Mouse (Mus musculus) limb, embryonic 11.5 days (tissue): ENCODE measurements at regions not wholly inside any gene's neighbourhood (a gene's known extent, or its start where the extent isn't known, plus 50 kb on each side); places are given as distances from the start of the nearest gene placed in this dataset.
A peak's percentile ranks its signal among the peaks of the same experiment; 100 is the strongest.

Experiments
- ATAC-seq: fragments of 200-750 bp; cut with Nextera tagmentation; 2 replicates; pipeline ENCODE4 v1.8.0; 2017; ENCODE audit warnings: low read depth; ENCODE audit not compliant: insufficient number of reproducible peaks, low FRiP score, low TSS enrichment
- DNase-seq: peaks from one replicate; pipeline ENCODE4 v3.0.0-alpha.2; 2015; ENCODE audit warnings: low spot score
- H3K27ac ChIP-seq: fragments of 300-500 bp; sonication (generic); replicated peaks from 2 replicates; pipeline ENCODE4 v1.5.1; 2014; ENCODE audit warnings: low read depth, mild to moderate bottlenecking, low read length
- H3K27me3 ChIP-seq: fragments of 300-500 bp; sonication (generic); 2 replicates; pipeline ENCODE4 v1.6.1; 2014; ENCODE audit warnings: mild to moderate bottlenecking, low read length, mixed read lengths; ENCODE audit not compliant: control insufficient read depth, insufficient read depth
- H3K36me3 ChIP-seq: fragments of 300-500 bp; sonication (generic); 2 replicates; pipeline ENCODE4 v1.6.1; 2014; ENCODE audit warnings: mild to moderate bottlenecking, low read length, moderate library complexity, mixed read lengths; ENCODE audit not compliant: control insufficient read depth, insufficient read depth
- H3K4me1 ChIP-seq: fragments of 300-500 bp; sonication (generic); 2 replicates; pipeline ENCODE4 v1.6.1; 2014; ENCODE audit warnings: low read length, mixed read lengths; ENCODE audit not compliant: control insufficient read depth, insufficient read depth
- H3K4me2 ChIP-seq: fragments of 300-500 bp; sonication (generic); 2 replicates; pipeline ENCODE4 v1.6.1; 2014; ENCODE audit warnings: low read depth, mild to moderate bottlenecking, moderate library complexity; ENCODE audit not compliant: severe bottlenecking
- H3K4me3 ChIP-seq: fragments of 300-500 bp; sonication (generic); 2 replicates; pipeline ENCODE4 v1.5.1; 2014; ENCODE audit warnings: low read depth, low read length
- H3K9ac ChIP-seq: fragments of 300-500 bp; sonication (generic); 2 replicates; pipeline ENCODE4 v1.6.1; 2014; ENCODE audit warnings: mild to moderate bottlenecking, low read length
- H3K9me3 ChIP-seq: fragments of 300-500 bp; sonication (generic); 2 replicates; pipeline ENCODE4 v1.6.1; 2016; ENCODE audit warnings: low read length; ENCODE audit not compliant: control insufficient read depth
- WGBS: fragments of 180-500 bp; shearing (Covaris S2); extraction: QIAGEN DNeasy Blood & Tissue Kit; methylation state at CpG from one replicate; pipeline ENCODE4 v1.1.7; 2014; 5-methylcytosine and 5-hydroxymethylcytosine counted together

GRCm38 (mm10) chr3:157842872-157843271, 82.0 kb downstream of the Cth start:
- no peaks in the 10 kb centered on the region for H3K36me3 ChIP-seq
- H3K4me1 ChIP-seq, result no peaks in the 10 kb centered on the region
- H3K27me3 ChIP-seq, result no peaks in the 10 kb centered on the region
- no peak overlapping the region for H3K9ac ChIP-seq
- H3K4me2 ChIP-seq, result no peak overlapping the region
- H3K27ac ChIP-seq, result no peak overlapping the region
- H3K4me3 ChIP-seq, result no peak overlapping the region
- no peak for ATAC-seq
- no peak for DNase-seq
- no peaks in the 10 kb centered on the region for H3K9me3 ChIP-seq
- 83% methylated on average over 3 of the region's 3 CpGs for WGBS

GRCm38 (mm10) chr3:157841164-157841719, 83.6 kb downstream of the Cth start:
- ATAC-seq, result no peak
- WGBS, result 74% methylated on average over 2 of the region's 2 CpGs

GRCm38 (mm10) chr3:157804307-157804706, 120.6 kb downstream of the Cth start:
- Histone ChIP-seq H3K4me2 (no peak overlapping the region), H3K27me3 (no peaks in the 10 kb centered on the region), H3K9me3 (no peaks in the 10 kb centered on the region), H3K9ac (no peak overlapping the region), H3K27ac (no peak overlapping the region), H3K4me1 (no peaks in the 10 kb centered on the region), H3K36me3 (no peaks in the 10 kb centered on the region), H3K4me3 (no peak overlapping the region)
- no peak for ATAC-seq
- WGBS, result 68% methylated on average over 3 of the region's 3 CpGs
- DNase-seq, result no peak

More at GRCm38 (mm10) chr3:157841164-157841719, 83.6 kb downstream of the Cth start:
- no peak overlapping the region for H3K27ac ChIP-seq
- H3K4me2 ChIP-seq, result no peak overlapping the region
- no peak overlapping the region for H3K4me3 ChIP-seq
- no peaks in the 10 kb centered on the region for H3K36me3 ChIP-seq
- no peaks in the 10 kb centered on the region for H3K27me3 ChIP-seq
- no peak for DNase-seq
- no peak overlapping the region for H3K9ac ChIP-seq
- H3K4me1 ChIP-seq, result no peaks in the 10 kb centered on the region
- H3K9me3 ChIP-seq, result no peaks in the 10 kb centered on the region

- no peaks in the 10 kb centered on the region for H3K4me1 ChIP-seq
- ATAC-seq, result no peak
- H3K27me3 ChIP-seq, result no peaks in the 10 kb centered on the region
- 75% methylated on average over 4 of the region's 4 CpGs for WGBS
- no peak overlapping the region for H3K4me2 ChIP-seq
- no peaks in the 10 kb centered on the region for H3K36me3 ChIP-seq
- H3K4me3 ChIP-seq, result no peak overlapping the region
- H3K9ac ChIP-seq, result no peak overlapping the region
- no peak for DNase-seq
- H3K9me3 ChIP-seq, result no peaks in the 10 kb centered on the region
- no peak overlapping the region for H3K27ac ChIP-seq
Observed at GRCm38 (mm10) chr3:157803356-157803755, 121.5 kb downstream of the Cth start.

- Histone ChIP-seq H3K4me1 (no peaks in the 10 kb centered on the region), H3K9me3 (no peaks in the 10 kb centered on the region), H3K27me3 (no peaks in the 10 kb centered on the region), H3K36me3 (no peaks in the 10 kb centered on the region), H3K4me2 (no peak overlapping the region), H3K4me3 (no peak overlapping the region), H3K9ac (no peak overlapping the region), H3K27ac (no peak overlapping the region)
- ATAC-seq (no peak), DNase-seq (peak; percentile 7)
- 67% methylated on average over 4 of the region's 4 CpGs for WGBS
Observed at GRCm38 (mm10) chr3:157787559-157788256, 137.2 kb downstream of the Cth start.

- ATAC-seq (no peak), DNase-seq (no peak)
- no peaks in the 10 kb centered on the region for H3K9me3 ChIP-seq
- no peaks in the 10 kb centered on the region for H3K27me3 ChIP-seq
- H3K27ac ChIP-seq, result no peak overlapping the region
- no peaks in the 10 kb centered on the region for H3K4me1 ChIP-seq
- no peak overlapping the region for H3K9ac ChIP-seq
- no peaks in the 10 kb centered on the region for H3K36me3 ChIP-seq
- no peak overlapping the region for H3K4me2 ChIP-seq
- 77% methylated on average over 4 of the region's 4 CpGs for WGBS
- H3K4me3 ChIP-seq, result no peak overlapping the region
Observed at GRCm38 (mm10) chr3:157781071-157781470, 143.8 kb downstream of the Cth start.

GRCm38 (mm10) chr3:157777779-157778178, 147.1 kb downstream of the Cth start:
- H3K4me1 ChIP-seq, result no peaks in the 10 kb centered on the region
- no peak for ATAC-seq

GRCm38 (mm10) chr3:157763487-157764199, 161.2 kb downstream of the Cth start:
- ATAC-seq (no peak), DNase-seq (no peak)
- Histone ChIP-seq H3K27me3 (no peaks in the 10 kb centered on the region), H3K9ac (no peak overlapping the region), H3K27ac (no peak overlapping the region), H3K36me3 (no peaks in the 10 kb centered on the region), H3K4me2 (no peak overlapping the region), H3K9me3 (no peaks in the 10 kb centered on the region), H3K4me3 (no peak overlapping the region), H3K4me1 (no peaks in the 10 kb centered on the region)
- 66% methylated on average over 6 of the region's 6 CpGs for WGBS

More at GRCm38 (mm10) chr3:157777779-157778178, 147.1 kb downstream of the Cth start:
- Histone ChIP-seq H3K27me3 (no peaks in the 10 kb centered on the region), H3K27ac (no peak overlapping the region), H3K36me3 (no peaks in the 10 kb centered on the region), H3K4me3 (no peak overlapping the region), H3K9ac (no peak overlapping the region), H3K9me3 (no peaks in the 10 kb centered on the region), H3K4me2 (no peak overlapping the region)
- no peak for DNase-seq
- WGBS, result 78% methylated on average over 1 of the region's 1 CpGs
